Mouse (Mus musculus): ENCODE measurements around the gene Khdc1a. TPM values are rescaled to one million over a fixed set of nuclear protein-coding genes. Genes with fewer than 3 reads are reported as not detected.

Khdc1a gene
- polyA plus RNA-seq, 1 experiment from 2014 or later = not detected

GRCm38 (mm10) chr1:21391138-21391671 is 41.8 kb downstream of the Khdc1a start:
- Histone ChIP-seq H3K27ac (replicated peaks) (no peak overlapping the region), H3K4me1 (no peaks in the 10 kb centered on the region), H3K9me3 (replicated peaks) (no peaks in the 10 kb centered on the region), H3K9ac (no peak overlapping the region), H3K36me3 (no peaks in the 10 kb centered on the region), H3K4me2 (replicated peaks) (no peak overlapping the region), H3K27me3 (no peaks in the 10 kb centered on the region), H3K4me3 (replicated peaks) (no peak overlapping the region)
- 67% methylated on average over 6 of the region's 6 CpGs for WGBS
- ATAC-seq (ENCODE audit: insufficient number of reproducible peaks, low FRiP score, low TSS enrichment, low read depth) = no peak

Other genes with a start within 250 kb of the Khdc1a start
- 10.5 and 11.5 TPM in 2 replicates for gene Tmem14a, start 131.1 kb upstream of the Khdc1a start, polyA plus RNA-seq (2015; fragmentation: Nextera tagmentation; extraction: Ambion mirVana)
- gene Gsta3, start 109.1 kb upstream of the Khdc1a start, polyA plus RNA-seq (2015; fragmentation: Nextera tagmentation; extraction: Ambion mirVana) = 6.0 and 10.3 TPM in 2 replicates
- not detected in 2 replicates for gene Khdc1c, start 18.7 kb downstream of the Khdc1a start, polyA plus RNA-seq (2015; fragmentation: Nextera tagmentation; extraction: Ambion mirVana)
- gene Khdc1b, start 33.9 kb downstream of the Khdc1a start, polyA plus RNA-seq (2015; fragmentation: Nextera tagmentation; extraction: Ambion mirVana) = 0.09 and 0.12 TPM in 2 replicates